Mouse (Mus musculus): ENCODE measurements at regions not wholly inside any gene's neighbourhood (a gene's known extent, or its start where the extent isn't known, plus 50 kb on each side); places are given as distances from the start of the nearest gene placed in this dataset.

- TF ChIP-seq HCFC1 (IDR thresholded peaks at IDR 0.05; ENCODE audit: borderline replicate concordance, insufficient read depth, low read length) = no peak
- no peak for TF ChIP-seq CHD2 (IDR thresholded peaks at IDR 0.05; ENCODE audit: low read depth, low read length)
- no peak for TF ChIP-seq MAFK (IDR thresholded peaks at IDR 0.05; ENCODE audit: insufficient read depth, low read depth, low read length)
- no peak for TF ChIP-seq ZC3H11A (IDR thresholded peaks at IDR 0.05; ENCODE audit: borderline replicate concordance, low read depth, low read length)
- TF ChIP-seq ZNF384 (IDR thresholded peaks at IDR 0.05; ENCODE audit: low read depth, low read length) = no peak
These were observed 265.8 kb upstream of the Klf12 start for GRCm38 (mm10) chr14:100550266-100550665.

Measured in ES-E14 (cell line).